Mouse (Mus musculus) E14TG2a.4 (cell line): Measurements from ENCODE around the gene Rubcn.
"Not testable (repeated sequence)": the region's sequence is repeated elsewhere in the genome, so short reads cannot be mapped to it uniquely, and the experiment has no call there.

Experiments
- CTCF ChIP-seq: conservative IDR thresholded peaks from 2 replicates; pipeline ENCODE4 v1.5.1; 2014; ENCODE audit warnings: low read length
- NANOG ChIP-seq: IDR thresholded peaks from 2 replicates; pipeline ENCODE4 v1.6.1; 2014; ENCODE audit warnings: borderline replicate concordance, low read length, mixed read lengths
- POU5F1 ChIP-seq: IDR thresholded peaks from 2 replicates; pipeline ENCODE4 v1.6.1; 2014; ENCODE audit warnings: low read length, borderline replicate concordance

GRCm38 (mm10) chr16:32926629-32927028 is 49.1 kb upstream of the Rubcn start:
- not testable (repeated sequence) for TF ChIP-seq CTCF, NANOG, POU5F1
